13 mouse cellular contexts compared by ENCODE assay signal in genomic region chr14:101304487-101305032, GRCm38 (mm10).
DNase-seq lines count a peak whose midpoint lies in the region; ATAC-seq and TF ChIP-seq lines count a peak whose summit lies in the region.
"Had no signal": no experiment of that assay in that cellular context is flagged by ENCODE, and none has a peak within 500 bp of the region (broad histone marks: within the 10 kb centered on the region; RNA-seq: fewer than 3 reads in every experiment).

No protein-coding gene starts in this region.

- no peaks in the 10 kb centered on the region for H3K4me1 ChIP-seq in forebrain, embryonic 13.5 days
- no peaks in the 10 kb centered on the region for H3K4me1 ChIP-seq in forebrain, postnatal 0 days (ENCODE audit: insufficient read depth)
- H3K4me1 ChIP-seq in limb, embryonic 14.5 days (ENCODE audit: control insufficient read depth, insufficient read depth, low read length) = 0 out of 2 replicates have a peak, but pooled peaks cover 3% of the 10 kb centered on the region
- H3K4me1 ChIP-seq in limb, embryonic 10.5 days = no peaks in the 10 kb centered on the region
- H3K4me1 ChIP-seq: heart, embryonic 12.5 days; liver, embryonic 15.5 days had no signal

- H3K27ac ChIP-seq in forebrain, embryonic 13.5 days = no peak overlapping the region
- no peak overlapping the region for H3K27ac ChIP-seq in forebrain, postnatal 0 days (ENCODE audit: low read depth, low read length)
- H3K27ac ChIP-seq in limb, embryonic 14.5 days (replicated peaks; ENCODE audit: low read depth, low read length) = 0 out of 2 replicates have a peak overlapping the region, but pooled peaks have one; percentile 19
- H3K27ac ChIP-seq in limb, embryonic 10.5 days = no peak overlapping the region
- H3K27ac ChIP-seq: gastrocnemius, adult 2 months; liver, embryonic 15.5 days had no signal

- H3K27me3 ChIP-seq in forebrain, embryonic 13.5 days = no peaks in the 10 kb centered on the region
- no peaks in the 10 kb centered on the region for H3K27me3 ChIP-seq in forebrain, postnatal 0 days (ENCODE audit: insufficient read depth, low read length)
- no peaks in the 10 kb centered on the region for H3K27me3 ChIP-seq in limb, embryonic 14.5 days (ENCODE audit: control insufficient read depth, insufficient read depth, low read length)
- H3K27me3 ChIP-seq in limb, embryonic 10.5 days (ENCODE audit: low read depth, poor library complexity, severe bottlenecking) = no peaks in the 10 kb centered on the region
- H3K27me3 ChIP-seq: heart, embryonic 12.5 days; liver, embryonic 15.5 days had no signal

- WGBS in forebrain, embryonic 13.5 days = 54% methylated on average over 4 of the region's 4 CpGs
- WGBS in forebrain, postnatal 0 days = 51% methylated on average over 4 of the region's 4 CpGs
- 38% methylated on average over 4 of the region's 4 CpGs for WGBS in limb, embryonic 14.5 days
- WGBS in limb, embryonic 10.5 days = 88% methylated on average over 4 of the region's 4 CpGs

- H3K4me2 ChIP-seq in forebrain, embryonic 13.5 days = no peak overlapping the region
- no peak overlapping the region for H3K4me2 ChIP-seq in forebrain, postnatal 0 days (ENCODE audit: low read depth)
- H3K4me2 ChIP-seq in limb, embryonic 14.5 days (replicated peaks; ENCODE audit: low read depth, low read length, severe bottlenecking) = no peak overlapping the region
- H3K4me2 ChIP-seq: heart, embryonic 12.5 days; liver, embryonic 15.5 days had no signal

- no peaks in the 10 kb centered on the region for H3K9me3 ChIP-seq in forebrain, embryonic 13.5 days (replicated peaks)
- no peaks in the 10 kb centered on the region for H3K9me3 ChIP-seq in forebrain, postnatal 0 days (ENCODE audit: low read length)
- no peaks in the 10 kb centered on the region for H3K9me3 ChIP-seq in limb, embryonic 14.5 days (ENCODE audit: control insufficient read depth, low read length)
- H3K9me3 ChIP-seq in limb, embryonic 10.5 days (replicated peaks) = no peaks in the 10 kb centered on the region
- H3K9me3 ChIP-seq: heart, embryonic 12.5 days; liver, embryonic 15.5 days had no signal

- H3K36me3 ChIP-seq in forebrain, embryonic 13.5 days (ENCODE audit: poor library complexity, severe bottlenecking) = no peaks in the 10 kb centered on the region
- no peaks in the 10 kb centered on the region for H3K36me3 ChIP-seq in forebrain, postnatal 0 days (ENCODE audit: insufficient read depth)
- H3K36me3 ChIP-seq in limb, embryonic 14.5 days (ENCODE audit: control insufficient read depth, insufficient read depth, low read length) = no peaks in the 10 kb centered on the region
- no peaks in the 10 kb centered on the region for H3K36me3 ChIP-seq in limb, embryonic 10.5 days
- H3K36me3 ChIP-seq: heart, embryonic 12.5 days; liver, embryonic 15.5 days had no signal

- ATAC-seq in forebrain, embryonic 13.5 days = peak; percentile 45; the same call in 1 of the 2 replicates
- no peak for ATAC-seq in forebrain, postnatal 0 days
- ATAC-seq in limb, embryonic 14.5 days (ENCODE audit: low FRiP score, low read depth) = no peak
- ATAC-seq: CD4-positive, CD25-positive, alpha-beta regulatory T cell, adult 4 months; inflammation-experienced regulatory T-cells, adult 6 months had no signal

- no peak for TF ChIP-seq POLR2A in limb, embryonic 14.5 days (IDR thresholded peaks at IDR 0.05; ENCODE audit: borderline replicate concordance, extremely low read depth, insufficient read depth, insufficient read length)

- H3K9ac ChIP-seq in forebrain, embryonic 13.5 days = no peak overlapping the region
- H3K9ac ChIP-seq in forebrain, postnatal 0 days = no peak overlapping the region
- no peak overlapping the region for H3K9ac ChIP-seq in limb, embryonic 14.5 days (ENCODE audit: low read depth, low read length, severe bottlenecking)
- H3K9ac ChIP-seq: heart, embryonic 12.5 days; liver, embryonic 15.5 days had no signal

- no peak for TF ChIP-seq CTCF in forebrain, postnatal 0 days (IDR thresholded peaks at IDR 0.05; ENCODE audit: low read depth)

- no peak for DNase-seq in forebrain, postnatal 0 days
- DNase-seq in limb, embryonic 14.5 days (ENCODE audit: low spot score) = peak; percentile 34
- no peak for DNase-seq in limb, embryonic 10.5 days (ENCODE audit: low spot score)
- DNase-seq in NIH3T3 (ENCODE audit: low read depth) = peak; percentile 83
- DNase-seq in forelimb bud, embryonic 11.5 days (ENCODE audit: low read depth, low spot score) = peak; percentile 12
- DNase-seq in thymus, postnatal 36 days = no peak
- DNase-seq in natural killer cell, adult 2 months (ENCODE audit: low spot score in 2 of 2) = no peak
- DNase-seq: gastrocnemius, adult 2 months had no signal

- H3K4me3 ChIP-seq in forebrain, embryonic 13.5 days = no peak overlapping the region
- H3K4me3 ChIP-seq in forebrain, postnatal 0 days (ENCODE audit: low read depth, low read length) = no peak overlapping the region
- no peak overlapping the region for H3K4me3 ChIP-seq in limb, embryonic 14.5 days (replicated peaks; ENCODE audit: low read length)
- H3K4me3 ChIP-seq in limb, embryonic 10.5 days = no peak overlapping the region
- H3K4me3 ChIP-seq: gastrocnemius, adult 2 months; heart, embryonic 12.5 days; liver, embryonic 15.5 days had no signal

Comparison
In these comparisons a context has a peak if more than half of its experiments do, and no peak if none do; other contexts are left out.
1. DNase-seq: peak in limb, embryonic 14.5 days (single experiment), NIH3T3 (single experiment) and forelimb bud, embryonic 11.5 days (single experiment); none in forebrain, postnatal 0 days (single experiment), limb, embryonic 10.5 days (single experiment), thymus, postnatal 36 days (0 of 2) and natural killer cell, adult 2 months (0 of 2).